Mouse (Mus musculus): ENCODE results near the gene Slc7a15. TPM values are rescaled to one million over a fixed set of nuclear protein-coding genes. Genes with fewer than 3 reads are reported as not detected.
A peak's percentile ranks its signal among the peaks of the same experiment; 100 is the strongest.
"Not testable (repeated sequence)": the region's sequence is repeated elsewhere in the genome, so short reads cannot be mapped to it uniquely, and the experiment has no call there.

Gene Slc7a15
- polyA plus RNA-seq (2014; fragmentation: Nextera tagmentation; extraction: Ambion mirVana) = not detected in 2 replicates

GRCm38 (mm10) chr12:8598966-8599365, at the start of gene Slc7a15:
Gene Slc7a15, minus strand, starts transcription at chr12:8599066.
- 94% methylated on average over 7 of the region's 7 CpGs for WGBS
- not testable (repeated sequence) for H3K4me1 ChIP-seq (replicated peaks; ENCODE audit: control insufficient read depth, insufficient read depth, low read length); H3K9ac ChIP-seq (ENCODE audit: low read length); H3K27me3 ChIP-seq (ENCODE audit: control insufficient read depth, insufficient read depth, low read length); H3K9me3 ChIP-seq (ENCODE audit: control insufficient read depth, low read length); H3K27ac ChIP-seq (ENCODE audit: low read depth, low read length); ATAC-seq (replicated peaks; ENCODE audit: low FRiP score); DNase-seq (ENCODE audit: low spot score); H3K4me2 ChIP-seq (ENCODE audit: low read depth, low read length, severe bottlenecking); H3K4me3 ChIP-seq (ENCODE audit: low read depth, low read length); H3K36me3 ChIP-seq (ENCODE audit: control insufficient read depth, insufficient read depth, low read length)

DNA sequence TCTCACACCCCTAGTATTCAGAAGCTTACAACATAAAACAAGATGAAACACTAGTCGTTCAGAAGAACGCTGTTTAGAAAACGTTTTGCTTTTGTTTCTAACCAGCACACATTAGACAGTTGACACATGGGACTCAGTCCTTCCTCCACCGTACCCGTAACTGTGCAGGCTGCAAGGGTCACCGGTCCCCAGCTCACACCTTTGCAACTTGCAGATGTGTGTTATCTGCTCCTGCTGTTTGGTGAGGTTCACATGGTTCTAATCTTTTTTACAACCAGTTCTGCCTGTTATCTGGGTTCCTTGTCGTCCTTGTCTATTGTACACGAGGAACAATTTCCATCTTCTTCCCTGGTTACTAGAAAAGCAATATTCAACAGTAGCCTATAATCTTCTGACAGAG, 49.3 kb upstream of the Slc7a15 start:
- H3K9ac ChIP-seq (ENCODE audit: low read length); ATAC-seq (replicated peaks; ENCODE audit: low FRiP score); H3K9me3 ChIP-seq (ENCODE audit: control insufficient read depth, low read length); DNase-seq (ENCODE audit: low spot score); H3K4me3 ChIP-seq (ENCODE audit: low read depth, low read length); H3K4me2 ChIP-seq (ENCODE audit: low read depth, low read length, severe bottlenecking); H3K27me3 ChIP-seq (ENCODE audit: control insufficient read depth, insufficient read depth, low read length); H3K36me3 ChIP-seq (ENCODE audit: control insufficient read depth, insufficient read depth, low read length); H3K4me1 ChIP-seq (replicated peaks; ENCODE audit: control insufficient read depth, insufficient read depth, low read length); H3K27ac ChIP-seq (ENCODE audit: low read depth, low read length): not testable (repeated sequence)
- 77% methylated on average over 8 of the region's 8 CpGs for WGBS

GRCm38 (mm10) chr12:8641425-8641735, 42.5 kb upstream of the Slc7a15 start:
- H3K4me2 ChIP-seq (ENCODE audit: low read depth, low read length, severe bottlenecking) = peak overlapping the region; percentile 49
- ATAC-seq (replicated peaks; ENCODE audit: low FRiP score) = peak; percentile 62
- peak overlapping the region; percentile 96 for H3K9ac ChIP-seq (ENCODE audit: low read length)
- WGBS = 7% methylated on average over 10 of the region's 10 CpGs
- no peaks in the 10 kb centered on the region for H3K36me3 ChIP-seq (ENCODE audit: control insufficient read depth, insufficient read depth, low read length)
- peak overlapping the region; percentile 74 for H3K4me3 ChIP-seq (ENCODE audit: low read depth, low read length)
- no peak for DNase-seq (ENCODE audit: low spot score)
- H3K27me3 ChIP-seq (ENCODE audit: control insufficient read depth, insufficient read depth, low read length) = no peaks in the 10 kb centered on the region
- H3K4me1 ChIP-seq (replicated peaks; ENCODE audit: control insufficient read depth, insufficient read depth, low read length) = no peaks in the 10 kb centered on the region
- H3K9me3 ChIP-seq (ENCODE audit: control insufficient read depth, low read length) = no peaks in the 10 kb centered on the region
- no peak overlapping the region for H3K27ac ChIP-seq (ENCODE audit: low read depth, low read length)

DNA sequence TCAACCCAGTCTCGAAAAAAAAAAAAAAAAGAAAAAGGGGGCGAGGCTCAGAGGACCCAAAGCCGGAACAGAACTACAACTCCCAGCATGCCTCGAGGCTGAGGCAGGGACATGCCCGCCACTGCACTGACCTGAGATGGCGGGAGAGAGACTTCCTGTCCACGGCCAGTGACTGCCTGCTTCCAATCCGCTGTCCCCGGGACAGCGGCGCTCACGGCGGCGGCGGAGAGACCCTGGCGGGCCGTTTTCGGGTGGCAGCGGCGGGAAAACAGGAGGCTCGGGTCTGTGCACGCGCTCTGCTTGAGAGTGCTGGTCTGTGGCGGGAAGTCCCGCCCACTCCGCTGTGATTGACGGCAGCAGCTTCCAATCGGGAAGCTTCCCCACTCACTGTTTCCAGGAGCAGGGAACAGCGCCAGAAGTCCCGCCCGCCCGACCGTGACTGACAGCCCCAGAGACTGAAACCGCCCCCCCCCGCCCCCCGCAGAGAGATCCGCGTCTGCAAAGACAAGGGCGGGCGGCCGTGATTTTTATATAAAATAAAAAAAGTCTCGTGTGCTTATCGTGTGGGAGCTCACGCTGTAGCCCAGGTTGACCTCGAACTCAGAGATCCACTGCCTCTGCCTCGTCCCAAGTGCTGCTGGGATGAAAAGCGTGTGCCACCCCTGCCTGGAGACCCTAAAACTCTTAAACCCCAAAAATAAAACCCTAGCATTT, 42.0 kb upstream of the Slc7a15 start:
- under 1% methylated on average over 45 of the region's 47 CpGs for WGBS
- H3K4me2 ChIP-seq (ENCODE audit: low read depth, low read length, severe bottlenecking) = peak overlapping the region; percentile 49
- peak overlapping the region; percentile 96 for H3K9ac ChIP-seq (ENCODE audit: low read length)
- ATAC-seq (replicated peaks; ENCODE audit: low FRiP score) = peak; percentile 99
- peak; percentile 96 for DNase-seq (ENCODE audit: low spot score)
- no peaks in the 10 kb centered on the region for H3K27me3 ChIP-seq (ENCODE audit: control insufficient read depth, insufficient read depth, low read length)
- H3K9me3 ChIP-seq (ENCODE audit: control insufficient read depth, low read length) = no peaks in the 10 kb centered on the region
- H3K36me3 ChIP-seq (ENCODE audit: control insufficient read depth, insufficient read depth, low read length) = no peaks in the 10 kb centered on the region
- H3K4me1 ChIP-seq (replicated peaks; ENCODE audit: control insufficient read depth, insufficient read depth, low read length) = no peaks in the 10 kb centered on the region
- H3K27ac ChIP-seq (ENCODE audit: low read depth, low read length) = peak overlapping the region; percentile 91
- H3K4me3 ChIP-seq (ENCODE audit: low read depth, low read length) = peak overlapping the region; percentile 74

DNA sequence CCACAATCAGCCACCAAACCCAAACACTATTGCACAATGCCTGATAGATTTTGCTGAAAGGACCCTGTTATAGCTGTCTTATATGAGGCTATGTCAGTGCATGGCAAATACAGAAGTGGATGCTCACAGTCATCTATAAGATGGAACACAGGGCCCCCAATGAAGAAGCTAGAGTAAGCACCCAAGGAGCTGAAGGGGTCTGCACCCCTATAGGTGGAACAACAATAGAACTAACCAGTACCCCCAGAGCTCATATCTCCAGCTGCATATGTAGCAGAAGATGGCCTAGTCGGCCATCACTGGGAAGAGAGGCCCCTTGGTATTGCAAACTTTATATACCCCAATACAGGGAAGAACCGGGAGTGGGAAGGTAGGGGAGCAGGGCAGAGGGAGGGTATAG, 41.3 kb upstream of the Slc7a15 start:
- not testable (repeated sequence) for H3K9ac ChIP-seq (ENCODE audit: low read length); ATAC-seq (replicated peaks; ENCODE audit: low FRiP score); H3K4me1 ChIP-seq (replicated peaks; ENCODE audit: control insufficient read depth, insufficient read depth, low read length); DNase-seq (ENCODE audit: low spot score); H3K27me3 ChIP-seq (ENCODE audit: control insufficient read depth, insufficient read depth, low read length); H3K9me3 ChIP-seq (ENCODE audit: control insufficient read depth, low read length); H3K36me3 ChIP-seq (ENCODE audit: control insufficient read depth, insufficient read depth, low read length); H3K27ac ChIP-seq (ENCODE audit: low read depth, low read length)
- Histone ChIP-seq H3K4me2 (ENCODE audit: low read depth, low read length, severe bottlenecking) (peak overlapping the region; percentile 49; the same call in 1 of the 2 replicates), H3K4me3 (ENCODE audit: low read depth, low read length) (peak overlapping the region; percentile 74)
- 4% methylated on average over 2 of the region's 2 CpGs for WGBS

DNA sequence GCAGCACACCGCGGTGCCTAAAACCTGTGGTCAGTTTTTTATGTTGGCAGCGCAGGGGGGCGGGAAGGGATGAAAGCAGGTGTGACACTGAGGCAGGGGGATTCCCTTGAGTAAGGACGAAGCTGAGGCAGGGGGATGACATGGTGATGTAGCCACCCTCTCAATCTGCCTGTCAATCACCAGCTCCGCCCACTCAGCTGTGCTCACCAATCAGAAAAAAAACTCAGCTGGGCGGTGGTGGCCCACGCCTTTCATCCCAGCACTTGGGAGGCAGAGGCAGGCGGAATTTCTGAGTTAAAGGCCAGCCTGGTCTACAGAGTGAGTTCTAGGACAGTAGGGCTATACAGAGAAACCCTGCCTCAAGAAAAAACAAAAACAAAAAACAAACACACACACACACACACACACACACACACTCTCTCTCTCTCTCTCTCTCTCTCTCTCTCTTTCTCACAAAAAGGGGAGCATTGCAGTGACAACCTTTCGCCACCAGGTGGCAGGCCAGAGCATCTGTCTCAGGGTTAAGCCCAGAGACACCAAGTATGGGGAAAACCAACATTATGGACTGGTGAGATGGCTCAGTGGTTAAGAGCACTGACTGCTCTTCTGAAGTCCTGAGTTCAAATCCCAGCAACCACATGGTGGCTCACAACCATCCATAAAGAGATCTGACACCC, 39.7 kb upstream of the Slc7a15 start:
- H3K36me3 ChIP-seq (ENCODE audit: control insufficient read depth, insufficient read depth, low read length); H3K4me3 ChIP-seq (ENCODE audit: low read depth, low read length); H3K4me1 ChIP-seq (replicated peaks; ENCODE audit: control insufficient read depth, insufficient read depth, low read length); H3K4me2 ChIP-seq (ENCODE audit: low read depth, low read length, severe bottlenecking); H3K27me3 ChIP-seq (ENCODE audit: control insufficient read depth, insufficient read depth, low read length); H3K9ac ChIP-seq (ENCODE audit: low read length); ATAC-seq (replicated peaks; ENCODE audit: low FRiP score); H3K27ac ChIP-seq (ENCODE audit: low read depth, low read length); H3K9me3 ChIP-seq (ENCODE audit: control insufficient read depth, low read length): not testable (repeated sequence)
- WGBS = 76% methylated on average over 10 of the region's 10 CpGs
- peak; percentile 86 for DNase-seq (ENCODE audit: low spot score)

DNA sequence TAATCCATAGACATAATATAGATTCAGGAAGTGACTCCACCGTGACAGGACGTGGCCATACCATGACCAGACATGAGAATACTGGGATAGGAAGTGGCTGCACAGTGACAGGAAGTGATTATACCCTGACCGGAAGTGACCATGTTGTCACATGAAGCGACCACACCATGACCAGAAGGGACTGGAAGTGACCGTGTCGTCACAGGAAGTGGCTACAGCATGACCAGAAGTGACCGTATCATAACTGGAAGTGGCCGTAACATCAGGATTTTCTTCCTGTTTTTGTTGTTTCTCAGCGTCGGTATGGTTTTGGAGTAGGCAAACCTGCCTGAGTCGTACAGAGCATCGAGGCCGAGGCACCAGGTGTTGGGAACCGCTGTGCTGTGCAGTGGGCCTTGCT, 38.1 kb upstream of the Slc7a15 start:
- no peak overlapping the region for H3K9ac ChIP-seq (ENCODE audit: low read length)
- WGBS = 94% methylated on average over 14 of the region's 14 CpGs
- no peaks in the 10 kb centered on the region for H3K36me3 ChIP-seq (ENCODE audit: control insufficient read depth, insufficient read depth, low read length)
- DNase-seq (ENCODE audit: low spot score) (no peak), ATAC-seq (replicated peaks; ENCODE audit: low FRiP score) (no peak)
- H3K27ac ChIP-seq (ENCODE audit: low read depth, low read length) = no peak overlapping the region
- no peaks in the 10 kb centered on the region for H3K27me3 ChIP-seq (ENCODE audit: control insufficient read depth, insufficient read depth, low read length)
- H3K9me3 ChIP-seq (ENCODE audit: control insufficient read depth, low read length) = no peaks in the 10 kb centered on the region
- no peak overlapping the region for H3K4me3 ChIP-seq (ENCODE audit: low read depth, low read length)
- H3K4me2 ChIP-seq (ENCODE audit: low read depth, low read length, severe bottlenecking) = no peak overlapping the region
- H3K4me1 ChIP-seq (replicated peaks; ENCODE audit: control insufficient read depth, insufficient read depth, low read length) = no peaks in the 10 kb centered on the region

- 98% methylated on average over 4 of the region's 4 CpGs for WGBS
- Histone ChIP-seq H3K4me2 (ENCODE audit: low read depth, low read length, severe bottlenecking) (no peak overlapping the region), H3K4me3 (ENCODE audit: low read depth, low read length) (no peak overlapping the region), H3K9me3 (ENCODE audit: control insufficient read depth, low read length) (no peaks in the 10 kb centered on the region), H3K9ac (ENCODE audit: low read length) (no peak overlapping the region), H3K36me3 (ENCODE audit: control insufficient read depth, insufficient read depth, low read length) (no peaks in the 10 kb centered on the region), H3K27ac (ENCODE audit: low read depth, low read length) (no peak overlapping the region), H3K4me1 (replicated peaks; ENCODE audit: control insufficient read depth, insufficient read depth, low read length) (no peaks in the 10 kb centered on the region), H3K27me3 (ENCODE audit: control insufficient read depth, insufficient read depth, low read length) (no peaks in the 10 kb centered on the region)
- DNase-seq (ENCODE audit: low spot score) = no peak
- ATAC-seq (replicated peaks; ENCODE audit: low FRiP score) = no peak
Observed at GRCm38 (mm10) chr12:8635546-8635945, 36.7 kb upstream of the Slc7a15 start.

DNA sequence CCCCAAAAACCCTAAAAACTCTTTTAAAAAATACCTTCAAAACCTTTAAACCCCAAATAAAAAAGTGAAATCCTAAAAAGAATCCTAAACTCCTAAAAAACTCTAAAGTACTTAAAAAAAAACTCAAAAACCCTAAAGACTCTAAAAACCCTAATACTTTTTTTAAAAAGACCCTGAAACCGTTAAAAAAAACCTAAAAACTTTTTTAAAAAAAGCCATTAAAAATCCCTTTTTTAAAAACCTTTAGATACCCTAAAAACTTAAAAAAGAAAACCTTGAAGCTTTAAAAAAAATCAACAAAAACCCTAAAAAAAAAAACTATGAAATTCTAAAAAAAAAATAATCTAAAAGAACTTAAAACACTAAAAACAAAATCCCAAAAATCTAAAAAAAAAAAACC, 35.4 kb upstream of the Slc7a15 start:
- DNase-seq (ENCODE audit: low spot score) = no peak
- no peak for ATAC-seq (replicated peaks; ENCODE audit: low FRiP score)
- H3K9me3 ChIP-seq (ENCODE audit: control insufficient read depth, low read length) = no peaks in the 10 kb centered on the region

More for the DNA sequence above, 35.4 kb upstream of the Slc7a15 start:
- 98% methylated on average over 1 of the region's 1 CpGs for WGBS
- Histone ChIP-seq H3K4me3 (ENCODE audit: low read depth, low read length) (no peak overlapping the region), H3K27me3 (ENCODE audit: control insufficient read depth, insufficient read depth, low read length) (no peaks in the 10 kb centered on the region), H3K4me1 (replicated peaks; ENCODE audit: control insufficient read depth, insufficient read depth, low read length) (no peaks in the 10 kb centered on the region), H3K4me2 (ENCODE audit: low read depth, low read length, severe bottlenecking) (no peak overlapping the region), H3K9ac (ENCODE audit: low read length) (no peak overlapping the region), H3K36me3 (ENCODE audit: control insufficient read depth, insufficient read depth, low read length) (no peaks in the 10 kb centered on the region), H3K27ac (ENCODE audit: low read depth, low read length) (no peak overlapping the region)
